Mouse (Mus musculus): ENCODE results near the gene Arl1. TPM values are rescaled to one million over a fixed set of nuclear protein-coding genes. Genes with fewer than 3 reads are reported as not detected.

The Arl1 gene
- polyA plus RNA-seq (2014; fragmentation: Illumina TruSeq; extraction: RNeasy Lipid Tissue Mini Kit (QIAGEN cat#74804)), result 612 TPM

DNA sequence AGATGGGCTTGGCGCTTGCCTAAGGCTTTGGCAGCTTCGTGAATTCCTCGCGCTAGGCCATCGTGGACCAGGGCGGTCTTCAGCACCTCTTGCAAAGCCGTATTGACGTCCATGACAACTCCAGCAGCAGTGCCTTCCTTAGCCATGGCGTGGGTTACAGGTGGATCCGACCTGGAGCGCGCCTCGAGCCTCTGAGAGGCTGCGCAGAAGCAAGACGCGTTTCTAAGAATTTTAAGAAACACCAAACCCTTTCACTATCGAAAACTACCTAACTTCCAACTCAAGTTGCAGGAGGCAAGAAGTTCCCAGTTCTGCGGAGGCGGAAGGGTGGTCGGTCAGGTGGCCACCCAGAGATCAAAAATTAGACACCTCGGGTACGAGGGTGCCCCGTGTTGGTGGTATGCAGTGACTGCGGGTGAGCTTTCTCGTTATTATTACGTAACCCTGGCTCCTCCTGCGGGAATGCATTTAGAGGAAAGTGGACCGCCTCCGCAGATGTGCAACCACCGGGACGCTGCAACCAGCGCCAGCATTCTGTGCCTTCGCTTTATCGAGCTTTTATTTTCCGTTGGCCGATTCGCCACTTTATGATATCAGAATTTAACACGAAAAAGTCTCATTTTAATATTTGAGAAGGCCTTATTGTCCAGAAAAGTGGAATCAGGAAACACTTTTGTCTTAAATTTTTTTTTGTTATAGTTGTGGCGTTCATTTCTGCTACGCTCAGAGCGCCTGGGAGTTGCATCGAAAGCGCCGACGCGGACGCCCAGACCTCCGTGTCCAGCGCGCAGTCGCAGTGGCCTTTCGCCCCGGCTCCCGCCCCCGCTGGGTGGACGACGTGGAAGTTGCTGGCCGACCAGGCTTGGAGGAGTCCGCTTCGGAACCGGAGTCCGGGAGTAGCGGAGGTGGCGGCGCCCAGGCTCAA lies at the start of gene Arl1:
TSS of gene Arl1 (plus strand) at position 288 of the 925 bp plus-strand sequence.

GRCm38 (mm10) chr10:88684925-88685324 lies 45.7 kb upstream of the Arl1 start, which contains the start of gene Spic:
Spic (minus strand) TSS chr10:88685015.

Other genes starting within 250 kb of the Arl1 start
- gene Chpt1, start 226.8 kb upstream of the Arl1 start, polyA plus RNA-seq (2014; fragmentation: Illumina TruSeq; extraction: RNeasy Lipid Tissue Mini Kit (QIAGEN cat#74804)), result 361 TPM
- 9.0 TPM for gene Mybpc1, start 125.7 kb upstream of the Arl1 start, polyA plus RNA-seq (2014; fragmentation: Illumina TruSeq; extraction: RNeasy Lipid Tissue Mini Kit (QIAGEN cat#74804))
- gene Spic, start 45.8 kb upstream of the Arl1 start, polyA plus RNA-seq (2014; fragmentation: Illumina TruSeq; extraction: RNeasy Lipid Tissue Mini Kit (QIAGEN cat#74804)), result 7.8 TPM
- 35.2 TPM for gene Utp20, start 95.9 kb downstream of the Arl1 start, polyA plus RNA-seq (2014; fragmentation: Illumina TruSeq; extraction: RNeasy Lipid Tissue Mini Kit (QIAGEN cat#74804))
- gene Slc5a8, start 155.1 kb downstream of the Arl1 start, polyA plus RNA-seq (2014; fragmentation: Illumina TruSeq; extraction: RNeasy Lipid Tissue Mini Kit (QIAGEN cat#74804)), result 0.20 TPM